Mouse (Mus musculus): ENCODE results near the gene Nat9. TPM values are rescaled to one million over a fixed set of nuclear protein-coding genes. Genes with fewer than 3 reads are reported as not detected.

Gene Nat9
- 14.4 TPM for polyA plus RNA-seq (2017; shearing (Covaris generic))

DNA sequence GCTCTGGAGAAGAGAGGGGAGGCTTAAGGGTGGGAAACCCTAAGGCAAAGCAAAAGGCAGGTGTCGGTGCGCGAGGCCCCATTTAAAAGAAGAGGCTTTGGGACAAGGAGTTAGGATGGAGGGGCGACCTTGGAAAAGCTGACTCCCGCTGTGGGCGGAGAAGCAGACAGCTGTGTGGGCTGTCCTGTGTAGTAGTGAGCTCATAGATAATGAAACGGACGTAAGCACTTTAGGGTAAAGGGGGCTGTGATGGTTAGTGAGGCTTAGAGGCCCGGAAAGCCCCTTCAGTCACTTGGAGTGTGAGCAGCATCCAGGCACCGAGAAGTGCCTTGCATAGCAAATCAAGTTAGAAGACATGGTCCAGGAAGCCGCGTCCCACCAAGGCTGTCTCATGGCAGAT lies at the start of gene Nat9:
Gene Nat9 (minus strand): TSS at position 167 of the 400 bp plus-strand sequence.

DNA sequence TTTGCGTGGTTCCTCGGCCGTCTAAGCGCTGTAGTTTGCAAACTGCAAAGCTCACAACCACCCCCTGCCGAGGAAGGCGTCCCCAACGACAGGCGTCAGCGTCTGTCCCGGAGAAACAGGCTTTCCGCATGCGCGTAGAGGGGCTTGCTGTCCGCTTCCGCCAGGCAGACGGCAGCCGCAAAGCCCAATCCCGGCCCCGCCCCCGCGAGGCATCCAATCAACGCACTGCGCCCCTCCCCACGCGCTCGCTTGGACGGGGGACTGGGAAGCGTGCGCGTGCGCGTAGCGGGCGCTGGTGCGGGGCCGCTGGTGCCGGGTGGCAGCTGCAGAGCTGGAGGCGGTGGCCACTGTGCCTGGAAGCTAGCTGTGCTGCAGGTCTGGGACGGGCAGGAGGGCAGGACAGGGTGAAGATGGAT lies 427 bp downstream of the Nat9 start, which contains the start of gene Tmem104:
Gene Tmem104 (plus strand): TSS at position 264 of the 416 bp plus-strand sequence.

DNA sequence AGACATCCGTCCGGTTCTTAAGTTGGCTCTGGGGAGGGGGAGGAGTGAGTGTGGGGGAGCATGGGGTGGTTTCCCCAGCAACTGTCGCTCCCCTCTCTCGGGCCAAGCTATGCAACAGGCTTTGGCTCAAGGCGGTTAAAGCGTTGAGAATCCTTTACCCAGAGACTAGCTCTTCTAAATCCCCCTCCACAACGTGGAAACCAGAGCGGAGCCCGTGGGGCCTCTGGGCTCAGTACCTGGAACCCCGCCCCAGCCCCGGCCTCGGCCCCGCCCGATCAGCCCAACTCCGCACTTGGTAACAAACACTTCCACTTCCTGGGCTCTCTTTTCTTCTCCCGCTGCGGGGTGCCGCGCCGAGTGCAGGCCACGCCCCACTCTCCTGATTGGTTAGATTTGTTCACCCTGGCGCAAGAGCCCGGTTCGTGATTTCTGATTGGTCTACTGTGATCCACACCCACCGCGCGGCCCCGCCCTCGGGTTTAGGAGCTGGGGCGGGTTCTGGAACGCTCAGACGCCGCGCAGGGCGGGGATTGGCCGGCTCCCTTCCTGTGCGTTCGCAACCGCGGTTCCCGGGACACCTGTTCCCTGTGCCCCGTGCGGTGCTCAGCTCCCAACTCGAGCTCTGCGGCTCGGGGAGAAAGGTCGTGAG lies 24.7 kb downstream of the Nat9 start, which contains the start of gene Slc9a3r1:
Gene Slc9a3r1 (plus strand): TSS at position 510 of the 649 bp plus-strand sequence.

DNA sequence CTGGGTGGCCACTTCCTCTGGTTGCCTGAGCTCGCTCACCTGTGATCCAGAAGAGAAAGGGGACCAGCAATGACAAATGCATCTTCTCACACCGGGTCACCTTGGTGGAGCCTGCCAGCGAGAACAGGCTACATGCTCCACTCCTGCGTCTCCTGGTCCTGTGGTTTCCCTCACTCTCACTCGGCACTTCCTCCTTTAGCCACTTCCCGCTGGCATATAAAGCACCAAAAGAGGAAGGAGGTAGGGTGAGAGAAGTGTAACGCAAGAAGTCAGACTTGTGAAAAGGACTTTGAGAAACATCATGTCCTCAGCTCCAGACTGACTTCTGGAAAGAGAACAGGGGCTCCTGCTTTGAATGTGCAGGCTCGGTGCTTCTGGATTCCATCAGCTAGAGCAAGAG lies 53.9 kb downstream of the Nat9 start, which contains the start of gene Cd300lf:
Gene Cd300lf (minus strand): TSS at position 193 of the 400 bp plus-strand sequence.

Other genes with a start within 250 kb of the Nat9 start
- gene Cd300c, start 218.7 kb downstream of the Nat9 start, polyA plus RNA-seq (2017; shearing (Covaris generic)) = not detected
- not detected for gene Cd300ld, start 197.9 kb downstream of the Nat9 start, polyA plus RNA-seq (2017; shearing (Covaris generic))
- gene Cd300c2, start 186.0 kb downstream of the Nat9 start, polyA plus RNA-seq (2017; shearing (Covaris generic)) = 0.30 TPM
- gene Cd300ld2, start 171.7 kb downstream of the Nat9 start, polyA plus RNA-seq (2017; shearing (Covaris generic)) = not detected
- not detected for gene Cd300ld4, start 160.8 kb downstream of the Nat9 start, polyA plus RNA-seq (2017; shearing (Covaris generic))
- gene Cd300ld5, start 150.1 kb downstream of the Nat9 start, polyA plus RNA-seq (2017; shearing (Covaris generic)) = not detected
- gene Cd300ld3, start 139.4 kb downstream of the Nat9 start, polyA plus RNA-seq (2017; shearing (Covaris generic)) = not detected
- gene Cd300e, start 125.7 kb downstream of the Nat9 start, polyA plus RNA-seq (2017; shearing (Covaris generic)) = not detected
- 238 TPM for gene Rab37, start 96.4 kb downstream of the Nat9 start, polyA plus RNA-seq (2017; shearing (Covaris generic))
- gene Cd300lf, start 53.9 kb downstream of the Nat9 start, polyA plus RNA-seq (2017; shearing (Covaris generic)) = 0.58 TPM
- gene Slc9a3r1, start 24.5 kb downstream of the Nat9 start, polyA plus RNA-seq (2017; shearing (Covaris generic)) = 407 TPM
- 16.5 TPM for gene Tmem104, start 372 bp downstream of the Nat9 start, polyA plus RNA-seq (2017; shearing (Covaris generic))
- gene Grin2c, start 79.4 kb upstream of the Nat9 start, polyA plus RNA-seq (2017; shearing (Covaris generic)) = not detected
- 44.7 TPM for gene Fdxr, start 89.2 kb upstream of the Nat9 start, polyA plus RNA-seq (2017; shearing (Covaris generic))
- gene Fads6, start 109.8 kb upstream of the Nat9 start, polyA plus RNA-seq (2017; shearing (Covaris generic)) = 1.6 TPM
- gene Otop2, start 119.3 kb upstream of the Nat9 start, polyA plus RNA-seq (2017; shearing (Covaris generic)) = not detected
- not detected for gene Ush1g, start 134.2 kb upstream of the Nat9 start, polyA plus RNA-seq (2017; shearing (Covaris generic))
- not detected for gene Otop3, start 146.9 kb upstream of the Nat9 start, polyA plus RNA-seq (2017; shearing (Covaris generic))
- 16.5 TPM for gene Hid1, start 179.9 kb upstream of the Nat9 start, polyA plus RNA-seq (2017; shearing (Covaris generic))
- gene Cdr2l, start 194.1 kb upstream of the Nat9 start, polyA plus RNA-seq (2017; shearing (Covaris generic)) = not detected
- 206 TPM for gene Mrpl58, start 215.9 kb upstream of the Nat9 start, polyA plus RNA-seq (2017; shearing (Covaris generic))
- 760 TPM for gene Atp5h, start 232.1 kb upstream of the Nat9 start, polyA plus RNA-seq (2017; shearing (Covaris generic))
- gene Kctd2, start 232.3 kb upstream of the Nat9 start, polyA plus RNA-seq (2017; shearing (Covaris generic)) = 4.4 TPM